Mouse (Mus musculus) heart, postnatal 0 days (tissue): ENCODE measurements around the gene Mog. TPM values are rescaled to one million over a fixed set of nuclear protein-coding genes. Genes with fewer than 3 reads are reported as not detected.

Source experiments
- ATAC-seq: fragments of 200-750 bp; cut with Nextera tagmentation; 2 replicates; pipeline ENCODE4 v1.8.0; 2017; ENCODE audit warnings: low read depth, moderate number of reproducible peaks, moderate library complexity; ENCODE audit not compliant: insufficient read depth
- DNase-seq: peaks from one replicate; pipeline ENCODE4 v3.0.0-alpha.2; 2016; ENCODE audit warnings: low spot score
- H3K27ac ChIP-seq: fragments of 300-500 bp; sonication (generic); 2 replicates; pipeline ENCODE4 v1.5.1; 2014; ENCODE audit warnings: low read depth, mild to moderate bottlenecking
- H3K27me3 ChIP-seq: fragments of 300-500 bp; sonication (generic); 2 replicates; pipeline ENCODE4 v1.6.1; 2014; ENCODE audit warnings: low read length, mixed read lengths; ENCODE audit not compliant: control insufficient read depth, insufficient read depth
- H3K36me3 ChIP-seq: fragments of 300-500 bp; sonication (generic); replicated peaks from 2 replicates; pipeline ENCODE4 v1.6.1; 2014; ENCODE audit warnings: low read length, mixed read lengths; ENCODE audit not compliant: control insufficient read depth, insufficient read depth
- H3K4me1 ChIP-seq: fragments of 300-500 bp; sonication (generic); 2 replicates; pipeline ENCODE4 v1.6.1; 2014; ENCODE audit warnings: antibody characterized with exemption; ENCODE audit not compliant: control insufficient read depth, insufficient read depth
- H3K4me2 ChIP-seq: fragments of 300-500 bp; sonication (generic); 2 replicates; pipeline ENCODE4 v1.6.1; 2014; ENCODE audit warnings: low read depth, mild to moderate bottlenecking, low read length, moderate library complexity
- H3K4me3 ChIP-seq: fragments of 300-500 bp; sonication (generic); 2 replicates; pipeline ENCODE4 v1.5.1; 2014; ENCODE audit warnings: low read depth, low read length
- H3K9ac ChIP-seq: fragments of 300-500 bp; sonication (generic); replicated peaks from 2 replicates; pipeline ENCODE4 v1.6.1; 2014; ENCODE audit warnings: low read depth, low read length, mixed read lengths
- H3K9me3 ChIP-seq: fragments of 300-500 bp; sonication (generic); replicated peaks from 2 replicates; pipeline ENCODE4 v1.6.1; 2016; ENCODE audit warnings: low read length; ENCODE audit not compliant: control insufficient read depth
- CTCF ChIP-seq: IDR thresholded peaks from 2 replicates; pipeline ENCODE4 v1.5.1; 2016; ENCODE audit warnings: antibody characterized with exemption, control low read depth, low read depth
- EP300 ChIP-seq: IDR thresholded peaks from 2 replicates; pipeline ENCODE4 v1.6.1; 2016; ENCODE audit warnings: antibody characterized with exemption, low read depth
- WGBS: fragments of 180-500 bp; shearing (Covaris S2); extraction: QIAGEN DNeasy Blood & Tissue Kit; methylation state at CpG from one replicate; pipeline ENCODE4 v1.1.7; 2014; 5-methylcytosine and 5-hydroxymethylcytosine counted together
- polyA plus RNA-seq: library from polyadenylated mRNA; unstranded; fragments of >200 nt; fragmentation: Nextera tagmentation; extraction: Ambion mirVana; gene quantifications from 2 replicates; pipeline ENCODE4 v1.2.1, GENCODE M21; 2015
- total RNA-seq: library from RNA; depleted of rRNA; stranded (reverse); fragments of >200 nt; gene quantifications from 2 replicates; pipeline ENCODE4 v1.2.3, GENCODE M21; 2014; ENCODE audit warnings: low replicate concordance

The Mog gene
- total and polyA plus RNA-seq, 2 experiments from 2014 or later: not detected

GRCm38 (mm10) chr17:37051745-37052144 lies 28.5 kb upstream of the Mog start:
- Histone ChIP-seq H3K4me1 (peaks cover 19% of the 10 kb centered on the region), H3K27me3 (peaks cover 34% of the 10 kb centered on the region), H3K36me3 (peaks cover 14% of the 10 kb centered on the region; the same call in 1 of the 2 replicates), H3K4me2 (no peak overlapping the region), H3K4me3 (no peak overlapping the region), H3K9me3 (no peaks in the 10 kb centered on the region), H3K9ac (no peak overlapping the region), H3K27ac (no peak overlapping the region)
- no peak for TF ChIP-seq EP300
- DNase-seq (no peak), ATAC-seq (no peak)
- 52% methylated on average over 4 of the region's 4 CpGs for WGBS

- H3K27ac ChIP-seq: no peak overlapping the region
- no peaks in the 10 kb centered on the region for H3K9me3 ChIP-seq
- H3K4me3 ChIP-seq: peak overlapping the region; percentile 47
- no peak for ATAC-seq
- H3K4me2 ChIP-seq: peak overlapping the region; percentile 85
- peak overlapping the region; percentile 50 for H3K9ac ChIP-seq
- TF ChIP-seq CTCF: no peak
- no peak for TF ChIP-seq EP300
- peaks cover 11% of the 10 kb centered on the region; the same call in 1 of the 2 replicates for H3K36me3 ChIP-seq
- DNase-seq: no peak
- peaks cover 22% of the 10 kb centered on the region for H3K4me1 ChIP-seq
- H3K27me3 ChIP-seq: peaks cover 37% of the 10 kb centered on the region
- WGBS: 17% methylated on average over 27 of the region's 27 CpGs
These were observed 27.7 kb upstream of the Mog start for GRCm38 (mm10) chr17:37050876-37051275.

- DNase-seq (no peak), ATAC-seq (peak; percentile 32; the same call in 1 of the 2 replicates)
- Histone ChIP-seq H3K36me3 (peaks cover 11% of the 10 kb centered on the region; the same call in 1 of the 2 replicates), H3K27ac (no peak overlapping the region), H3K9ac (peak overlapping the region; percentile 50), H3K27me3 (peaks cover 37% of the 10 kb centered on the region), H3K4me3 (peak overlapping the region; percentile 47), H3K4me1 (peaks cover 22% of the 10 kb centered on the region), H3K4me2 (peak overlapping the region; percentile 85), H3K9me3 (no peaks in the 10 kb centered on the region)
- WGBS: 2% methylated on average over 21 of the region's 22 CpGs
- no peak for TF ChIP-seq EP300
- TF ChIP-seq CTCF: no peak
These were observed 27.2 kb upstream of the Mog start for GRCm38 (mm10) chr17:37050399-37050798.

GRCm38 (mm10) chr17:37049570-37050310 lies 26.5 kb upstream of the Mog start:
- ATAC-seq (peak; percentile 14; the same call in 1 of the 2 replicates), DNase-seq (peak; percentile 31)
- TF ChIP-seq CTCF: peak; percentile 41
- no peak for TF ChIP-seq EP300
- 8% methylated on average over 39 of the region's 39 CpGs for WGBS
- Histone ChIP-seq H3K4me1 (peaks cover 22% of the 10 kb centered on the region), H3K36me3 (peaks cover 6% of the 10 kb centered on the region; the same call in 1 of the 2 replicates), H3K27ac (no peak overlapping the region), H3K9me3 (no peaks in the 10 kb centered on the region), H3K4me2 (peak overlapping the region; percentile 85), H3K4me3 (peak overlapping the region; percentile 47), H3K27me3 (peaks cover 37% of the 10 kb centered on the region), H3K9ac (no peak overlapping the region)

GRCm38 (mm10) chr17:37048383-37048782 lies 25.2 kb upstream of the Mog start:
- 72% methylated on average over 7 of the region's 7 CpGs for WGBS
- Histone ChIP-seq H3K27ac (no peak overlapping the region), H3K4me2 (no peak overlapping the region), H3K9me3 (no peaks in the 10 kb centered on the region), H3K27me3 (peaks cover 37% of the 10 kb centered on the region), H3K36me3 (no peaks in the 10 kb centered on the region), H3K4me1 (peaks cover 22% of the 10 kb centered on the region), H3K9ac (no peak overlapping the region), H3K4me3 (no peak overlapping the region)
- no peak for TF ChIP-seq CTCF
- no peak for TF ChIP-seq EP300
- ATAC-seq (no peak), DNase-seq (no peak)

GRCm38 (mm10) chr17:37047981-37048380 lies 24.8 kb upstream of the Mog start:
- Histone ChIP-seq H3K36me3 (no peaks in the 10 kb centered on the region), H3K9ac (no peak overlapping the region), H3K4me2 (no peak overlapping the region), H3K4me3 (no peak overlapping the region), H3K9me3 (no peaks in the 10 kb centered on the region), H3K27ac (no peak overlapping the region), H3K27me3 (peaks cover 37% of the 10 kb centered on the region), H3K4me1 (peaks cover 22% of the 10 kb centered on the region)
- 42% methylated on average over 3 of the region's 3 CpGs for WGBS
- ATAC-seq: no peak
- TF ChIP-seq EP300 (no peak), CTCF (peak; percentile 49)
- DNase-seq: peak; percentile 66
